Mouse (Mus musculus) c-Kit-positive CD71-positive TER-119-negative erythroid progenitor cells, embryonic 14.5 days (primary cell): ENCODE data around the gene Ccm2l.

Experiments
- DNase-seq: peaks from one replicate; pipeline ENCODE4 v3.0.0-alpha.2; 2013; ENCODE audit warnings: low read depth

Gene Ccm2l

DNA sequence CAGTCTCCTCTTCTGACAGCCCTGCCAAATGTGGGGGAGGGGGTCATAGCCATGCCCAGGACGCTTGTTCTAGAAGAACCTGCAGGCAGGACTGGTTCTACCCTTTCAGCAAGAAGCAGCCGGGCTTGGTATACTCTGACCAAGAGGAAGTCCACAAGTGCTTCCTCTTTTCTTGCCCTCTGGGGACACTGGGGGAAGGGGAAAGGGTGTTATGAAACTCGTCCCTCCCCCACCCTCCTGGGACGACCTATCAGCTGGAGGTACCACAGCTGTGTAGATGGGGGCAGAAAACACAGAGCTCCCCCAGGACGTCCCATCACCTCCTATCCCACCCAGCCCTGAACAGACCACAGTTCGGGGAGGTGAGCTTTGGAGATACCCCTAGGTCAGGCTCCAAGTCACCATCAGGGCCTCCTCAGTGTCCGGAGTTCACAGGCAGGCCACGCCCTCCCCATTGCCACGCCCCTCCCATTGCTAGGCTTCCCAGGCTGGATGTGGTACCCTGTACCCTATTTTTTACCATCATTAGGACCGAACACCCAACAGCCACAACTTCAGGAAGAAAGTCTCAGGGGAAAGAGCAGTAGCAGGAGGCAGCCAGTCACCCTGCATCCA is 24.9 kb downstream of the Ccm2l start:
- DNase-seq, result no peak

DNA sequence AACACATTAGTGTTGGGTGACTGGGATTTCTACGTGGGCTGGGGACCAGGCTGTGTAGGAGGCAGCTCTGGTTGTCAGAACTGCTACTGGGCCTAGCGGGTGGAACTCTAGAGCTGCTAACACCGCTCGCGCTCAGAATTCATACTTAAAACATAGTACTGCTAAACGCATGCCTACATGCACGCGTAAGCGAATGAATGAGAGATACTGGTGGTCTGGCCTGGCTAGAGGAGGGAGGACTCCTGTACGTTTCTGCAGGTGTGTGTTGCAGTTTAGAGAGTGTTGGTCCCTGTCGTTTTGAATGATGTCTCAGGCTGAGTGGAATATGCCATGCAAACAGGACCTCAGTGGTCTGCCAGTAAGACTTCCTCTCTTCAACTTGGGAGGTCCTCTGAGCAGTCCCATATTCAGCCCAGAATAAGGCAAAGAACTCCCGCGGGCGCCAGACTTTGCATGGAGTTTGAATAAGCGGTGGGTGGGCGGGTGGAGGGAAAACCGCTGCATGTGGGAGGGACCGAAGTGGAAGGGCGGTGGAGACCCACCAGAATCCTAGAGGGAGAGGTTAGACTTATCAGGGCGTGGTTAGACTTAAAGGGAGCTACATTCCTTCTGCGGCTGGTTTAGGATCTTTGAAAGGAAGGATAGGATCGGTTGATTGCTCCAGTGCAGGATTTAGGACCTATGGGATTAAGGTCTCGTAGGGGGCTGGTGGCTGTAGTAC is 41.5 kb downstream of the Ccm2l start:
- DNase-seq, result no peak

DNA sequence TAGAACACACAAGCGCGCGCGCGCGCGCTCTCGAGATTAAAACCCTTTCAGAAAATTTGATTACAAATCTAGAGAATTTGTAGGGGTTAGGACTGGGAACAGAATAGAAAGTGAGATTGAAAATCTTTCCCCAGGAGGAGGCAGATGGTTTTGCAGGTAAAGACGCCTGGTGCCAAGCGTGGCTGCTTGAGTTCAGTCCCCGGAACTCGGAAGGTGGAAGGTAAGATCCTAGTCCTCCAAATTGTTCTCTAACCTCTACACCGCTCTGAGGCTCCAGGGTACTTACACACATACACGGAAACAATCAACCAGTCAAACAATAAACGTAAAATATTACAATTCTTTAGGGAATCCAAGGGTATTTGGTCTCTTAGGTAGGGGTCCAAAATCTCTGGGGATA is 42.0 kb downstream of the Ccm2l start:
- DNase-seq, result no peak

DNA sequence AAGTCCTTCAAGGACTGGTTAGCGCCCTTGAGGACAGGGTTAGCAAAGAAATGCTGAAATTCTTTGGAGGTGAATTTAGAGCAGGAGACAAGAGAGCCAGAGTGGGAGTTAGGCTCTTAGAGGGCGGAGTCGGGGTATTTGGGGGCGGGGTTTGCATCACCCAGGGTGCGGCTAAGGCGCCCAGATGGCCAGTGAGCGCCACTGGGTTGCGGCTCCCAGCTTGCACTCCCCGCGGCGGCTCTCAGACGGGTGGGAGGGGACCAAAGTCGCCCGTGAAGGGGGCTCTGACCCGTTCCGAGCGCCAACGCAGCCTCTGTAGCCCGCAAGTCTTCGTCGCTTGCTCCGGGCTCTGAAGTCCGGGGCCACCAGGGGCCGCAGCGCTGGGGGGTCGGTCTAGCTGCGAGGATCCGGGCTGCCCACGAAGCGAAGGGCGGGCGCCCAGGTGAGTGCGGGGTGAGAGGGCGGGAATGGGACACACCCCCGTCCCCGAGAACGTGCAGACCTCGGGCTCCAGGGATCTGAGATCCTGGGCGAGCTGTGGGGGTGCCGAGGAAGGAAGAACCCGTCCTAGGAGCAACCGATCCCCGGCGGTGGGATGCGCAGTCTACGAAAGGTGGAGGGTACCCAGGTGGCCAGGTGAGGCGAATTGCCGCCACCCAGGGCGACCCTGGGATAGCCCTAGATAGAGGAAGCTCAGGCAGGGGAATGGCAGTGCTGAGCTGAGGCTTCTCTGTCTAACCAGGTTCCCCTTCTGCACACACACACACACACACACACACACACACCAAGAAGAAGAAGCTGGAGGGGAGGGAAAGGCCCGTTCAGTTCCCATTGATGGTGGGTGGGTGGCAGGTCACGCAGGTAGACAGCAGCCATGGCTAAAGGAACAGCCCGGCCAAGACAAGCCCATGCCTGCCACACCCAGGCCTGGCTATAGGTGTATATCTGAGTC is 42.8 kb downstream of the Ccm2l start, which contains the start of gene Hck:
Hck (plus strand) TSS at position 156 of the 952 bp plus-strand sequence.
- peak; percentile 20 for DNase-seq

DNA sequence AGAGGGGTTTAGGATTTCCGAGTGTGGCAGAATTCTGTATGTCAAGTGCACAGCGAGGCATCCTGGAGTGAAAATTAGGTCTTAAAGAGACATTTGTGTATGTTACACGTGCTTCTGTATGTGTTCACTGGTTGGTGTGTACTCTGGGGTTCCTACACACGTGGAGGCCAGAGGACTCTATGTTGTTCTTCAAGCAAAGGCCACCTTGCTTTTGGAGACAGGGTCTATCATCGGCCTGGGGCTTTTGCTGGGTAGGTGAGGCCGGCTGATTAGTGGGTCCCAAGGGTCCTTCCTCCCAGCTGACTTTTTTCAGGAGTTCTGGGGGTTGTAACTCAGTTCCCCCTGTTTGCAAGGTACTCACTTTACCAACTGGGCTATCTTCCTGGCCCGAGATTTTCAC is 43.8 kb downstream of the Ccm2l start:
- DNase-seq, result no peak

DNA sequence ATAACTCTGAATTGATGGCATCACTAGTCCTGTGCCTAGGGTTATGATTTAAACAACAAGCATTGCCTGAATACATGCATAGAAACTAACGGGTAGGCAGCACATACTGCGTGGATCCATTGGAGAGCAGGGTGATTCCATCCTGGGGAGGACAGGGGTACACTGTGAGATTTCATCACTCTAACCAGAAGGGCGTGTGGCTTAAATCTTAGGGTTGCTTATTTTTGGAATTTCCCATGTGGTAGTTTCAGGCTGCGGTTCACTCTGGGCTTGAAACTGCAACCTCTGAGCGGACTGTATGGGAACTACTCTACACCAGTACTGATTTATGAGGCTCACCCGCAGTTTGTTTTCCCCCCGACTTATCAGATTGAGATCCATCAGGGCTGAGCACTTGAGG is 45.5 kb downstream of the Ccm2l start:
- DNase-seq, result no peak

DNA sequence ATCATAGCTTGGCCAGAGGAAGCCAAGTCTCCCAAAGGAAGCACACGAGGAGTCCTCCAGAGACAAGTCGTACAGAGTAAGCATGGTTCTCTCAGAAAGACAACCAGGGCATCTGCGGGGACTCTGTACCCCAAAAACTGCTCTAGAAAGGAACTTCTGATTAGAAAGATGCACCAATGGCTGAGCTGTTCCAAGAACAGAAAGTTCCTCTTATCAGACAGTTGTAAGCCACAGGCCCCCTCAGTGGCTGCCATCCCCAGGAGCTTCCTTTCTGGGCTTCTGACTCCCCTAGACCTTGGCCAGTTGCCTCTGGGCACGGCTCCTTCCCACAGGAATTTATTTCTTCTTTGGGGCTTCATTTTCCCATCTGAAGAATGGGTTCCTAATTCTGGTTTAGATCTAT is 49.9 kb downstream of the Ccm2l start:
- DNase-seq, result peak; percentile 9

DNA sequence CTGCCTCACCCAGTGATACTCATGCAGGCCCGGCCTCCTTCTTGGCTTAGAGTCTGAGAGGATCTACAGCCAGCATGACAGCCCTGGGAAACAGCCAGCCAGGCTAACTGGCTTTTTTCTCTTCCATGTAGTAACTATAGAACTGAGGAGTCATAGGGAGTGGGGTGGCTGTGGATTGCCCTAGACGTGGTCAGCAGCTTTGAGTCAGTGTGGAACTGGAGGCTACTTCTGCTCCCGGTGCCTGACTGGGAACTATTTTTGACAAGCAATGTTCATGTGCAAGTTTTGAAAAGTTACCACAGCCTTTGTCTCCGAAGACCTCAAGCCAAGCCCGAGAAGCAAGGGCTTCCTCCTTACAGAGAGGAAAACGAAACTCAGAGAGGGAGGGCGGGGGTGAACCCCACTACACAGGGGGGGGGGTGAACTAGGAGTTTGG is 51.3 kb downstream of the Ccm2l start:
- DNase-seq, result no peak

DNA sequence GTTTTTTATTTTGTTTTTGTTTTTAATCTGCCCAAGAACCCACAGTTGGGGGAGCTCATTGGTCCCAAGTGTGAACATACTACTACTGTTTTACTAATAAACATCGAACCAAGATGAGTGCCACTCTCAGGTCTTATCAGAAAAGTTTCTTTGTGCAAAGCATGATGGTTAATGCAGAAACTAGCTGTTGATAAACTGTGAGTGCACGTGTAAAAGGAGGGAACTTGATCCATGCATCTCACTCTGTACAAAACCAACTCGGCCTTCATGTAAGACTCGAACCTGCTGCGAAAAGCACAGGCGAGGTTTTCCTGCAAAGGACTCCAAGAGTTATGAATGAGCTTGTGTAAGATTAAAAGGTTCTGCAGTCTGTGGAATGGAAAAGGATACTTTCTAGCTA is 53.7 kb downstream of the Ccm2l start:
- DNase-seq, result no peak

DNA sequence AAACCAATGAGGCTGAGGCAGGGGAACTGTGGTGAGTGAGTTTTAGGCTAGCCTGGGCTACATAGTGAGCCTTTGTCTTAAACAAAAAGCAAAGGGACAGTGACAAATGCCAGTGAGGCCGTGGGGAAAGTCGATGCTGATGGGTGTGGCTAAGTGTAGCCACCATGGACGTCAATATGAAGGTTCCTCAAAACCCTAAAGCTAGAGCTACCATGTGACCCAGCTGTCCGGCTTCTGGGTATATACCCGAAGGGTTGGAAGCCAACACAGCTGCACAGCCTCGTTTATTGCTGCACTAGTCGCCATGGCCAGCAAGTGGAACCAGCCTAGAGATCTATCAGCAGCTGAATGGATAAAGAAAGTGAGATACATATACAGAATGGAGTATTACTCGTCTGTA is 54.4 kb downstream of the Ccm2l start:
- no peak for DNase-seq

DNA sequence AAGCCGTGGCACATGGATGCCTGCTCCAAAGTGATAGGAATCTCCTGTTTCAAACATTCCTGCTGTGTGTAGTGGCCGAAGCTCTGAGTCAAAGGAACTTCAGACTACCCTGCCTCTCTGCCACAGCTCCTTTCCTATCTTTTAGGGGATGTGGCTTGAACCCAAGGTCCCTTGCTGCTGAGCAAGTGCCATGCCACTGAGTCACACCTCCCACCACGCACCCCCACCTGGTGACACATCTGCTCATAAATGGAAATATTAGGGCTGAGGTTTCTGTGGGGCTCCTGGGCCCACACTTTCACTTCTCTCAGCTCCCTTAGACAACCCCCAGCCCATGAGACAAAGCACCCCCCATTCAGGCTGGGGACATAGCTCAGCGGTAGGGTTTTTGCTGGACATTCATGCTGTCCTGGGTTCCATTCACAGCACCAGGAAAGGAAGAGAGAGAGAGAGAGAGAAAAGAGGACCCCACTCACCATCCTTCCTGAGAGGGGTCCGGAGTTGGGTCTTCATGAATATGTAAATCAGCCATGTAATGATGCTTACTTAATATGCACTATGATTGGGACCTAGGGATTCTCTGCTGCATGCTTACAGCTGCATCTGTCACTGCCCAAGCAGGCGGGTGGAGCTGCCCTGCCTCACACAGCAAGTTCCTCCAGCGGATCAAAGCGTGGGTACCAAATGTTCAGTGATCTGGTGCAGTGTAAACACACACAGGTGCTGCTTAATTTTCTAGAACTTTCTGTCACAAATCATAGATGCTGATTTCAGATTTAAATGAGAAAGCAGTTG is 56.3 kb downstream of the Ccm2l start:
- no peak for DNase-seq

DNA sequence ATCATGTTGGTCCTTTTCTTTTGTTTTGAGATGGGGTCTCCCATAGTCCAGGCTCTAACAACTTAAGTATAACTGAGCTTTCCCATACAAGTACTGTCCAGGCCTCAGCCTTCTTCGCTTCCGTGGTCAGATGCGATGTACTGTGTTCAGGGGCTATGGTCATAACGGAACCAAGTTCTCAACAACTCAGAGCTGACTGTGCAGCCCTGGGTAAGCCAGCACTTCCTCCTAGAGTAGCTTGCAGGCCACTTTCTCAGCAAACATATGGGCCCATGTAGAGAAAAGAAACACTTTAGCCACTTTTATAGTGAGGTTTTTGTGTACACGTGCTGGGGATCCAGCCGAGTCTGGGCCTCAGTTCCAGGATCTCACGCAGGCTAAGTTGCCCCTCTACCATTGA is 56.9 kb downstream of the Ccm2l start:
- DNase-seq, result no peak

DNA sequence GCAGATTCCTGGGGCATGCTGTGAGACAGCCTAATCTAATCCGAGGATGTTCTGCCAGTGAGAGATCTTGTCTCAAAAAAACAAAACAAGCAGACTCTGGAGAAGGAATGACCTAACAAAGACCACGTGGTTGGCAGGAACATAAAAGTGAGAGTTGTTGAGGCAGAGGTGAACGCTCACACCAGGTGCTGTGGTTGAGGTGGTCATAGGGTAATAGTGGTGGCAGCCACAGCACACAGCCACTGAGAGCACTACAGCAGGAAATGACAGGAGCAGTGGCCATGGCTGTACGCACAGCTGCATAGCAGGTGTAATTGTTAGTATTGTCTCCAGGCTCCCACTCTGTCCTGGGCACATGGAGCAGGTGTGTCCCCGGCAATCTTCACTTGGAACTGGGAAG is 60.1 kb downstream of the Ccm2l start:
- no peak for DNase-seq

DNA sequence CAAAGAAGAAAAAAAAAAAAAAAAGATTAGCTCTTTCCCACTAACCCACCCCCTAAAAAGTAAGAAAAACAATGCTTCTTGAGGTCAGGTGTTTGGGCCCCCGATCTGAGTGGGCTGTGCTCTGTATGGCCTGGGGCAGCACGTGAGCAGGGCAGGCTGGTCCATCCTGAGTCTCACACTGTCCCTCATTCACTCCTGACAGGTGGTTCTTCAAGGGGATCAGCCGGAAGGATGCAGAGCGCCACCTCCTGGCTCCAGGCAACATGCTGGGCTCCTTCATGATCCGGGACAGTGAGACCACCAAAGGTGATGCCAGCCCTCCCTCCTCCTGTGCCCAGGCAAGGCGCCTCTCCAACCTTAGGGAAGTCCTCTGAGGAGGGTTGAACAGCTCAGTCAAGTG is 65.3 kb downstream of the Ccm2l start:
- DNase-seq, result no peak
